Mouse (Mus musculus): ENCODE data around the gene Hs6st3. TPM values are rescaled to one million over a fixed set of nuclear protein-coding genes. Genes with fewer than 3 reads are reported as not detected.

Hs6st3 gene
- polyA plus RNA-seq, 1 experiment from 2014 or later = not detected

GRCm38 (mm10) chr14:119667421-119667820 lies 529.3 kb downstream of the Hs6st3 start:
- DNase-seq (no peak), ATAC-seq (no peak)
- no peak overlapping the region for H3K4me3 ChIP-seq (ENCODE audit: low read depth, low read length)
- no peaks in the 10 kb centered on the region for H3K4me1 ChIP-seq (ENCODE audit: insufficient read depth)
- no peaks in the 10 kb centered on the region for H3K9me3 ChIP-seq (ENCODE audit: low read length)
- H3K36me3 ChIP-seq (replicated peaks; ENCODE audit: insufficient read depth, low read length) = no peaks in the 10 kb centered on the region
- no peak for TF ChIP-seq EP300 (IDR thresholded peaks at IDR 0.05; ENCODE audit: low read depth)
- no peak for TF ChIP-seq CTCF (IDR thresholded peaks at IDR 0.05; ENCODE audit: low read depth)
- WGBS (ENCODE audit: insufficient replicate concordance) = 56% methylated on average over 1 of the region's 1 CpGs
- H3K27ac ChIP-seq (ENCODE audit: low read depth) = no peak overlapping the region
- H3K9ac ChIP-seq (replicated peaks) = no peak overlapping the region
- no peaks in the 10 kb centered on the region for H3K27me3 ChIP-seq (ENCODE audit: insufficient read depth, low read length)
- no peak overlapping the region for H3K4me2 ChIP-seq (ENCODE audit: low read depth, low read length)

GRCm38 (mm10) chr14:119670836-119671587 lies 532.9 kb downstream of the Hs6st3 start:
- DNase-seq = no peak
- Histone ChIP-seq H3K4me1 (ENCODE audit: insufficient read depth) (no peaks in the 10 kb centered on the region), H3K27ac (ENCODE audit: low read depth) (no peak overlapping the region), H3K4me2 (ENCODE audit: low read depth, low read length) (no peak overlapping the region), H3K9ac (replicated peaks) (no peak overlapping the region), H3K4me3 (ENCODE audit: low read depth, low read length) (no peak overlapping the region), H3K9me3 (ENCODE audit: low read length) (no peaks in the 10 kb centered on the region), H3K27me3 (ENCODE audit: insufficient read depth, low read length) (no peaks in the 10 kb centered on the region), H3K36me3 (replicated peaks; ENCODE audit: insufficient read depth, low read length) (no peaks in the 10 kb centered on the region)
- no peak for TF ChIP-seq CTCF (IDR thresholded peaks at IDR 0.05; ENCODE audit: low read depth)
- TF ChIP-seq EP300 (IDR thresholded peaks at IDR 0.05; ENCODE audit: low read depth) = no peak
- WGBS (ENCODE audit: insufficient replicate concordance) = 75% methylated on average over 16 of the region's 16 CpGs
- ATAC-seq = no peak

- WGBS (ENCODE audit: insufficient replicate concordance) = 73% methylated on average over 11 of the region's 11 CpGs
- no peak overlapping the region for H3K4me2 ChIP-seq (ENCODE audit: low read depth, low read length)
- H3K9me3 ChIP-seq (ENCODE audit: low read length) = no peaks in the 10 kb centered on the region
- no peaks in the 10 kb centered on the region for H3K36me3 ChIP-seq (replicated peaks; ENCODE audit: insufficient read depth, low read length)
- DNase-seq (no peak), ATAC-seq (no peak)
- no peak overlapping the region for H3K9ac ChIP-seq (replicated peaks)
- no peak overlapping the region for H3K27ac ChIP-seq (ENCODE audit: low read depth)
- no peaks in the 10 kb centered on the region for H3K4me1 ChIP-seq (ENCODE audit: insufficient read depth)
- TF ChIP-seq CTCF (IDR thresholded peaks at IDR 0.05; ENCODE audit: low read depth) (no peak), EP300 (IDR thresholded peaks at IDR 0.05; ENCODE audit: low read depth) (no peak)
- H3K27me3 ChIP-seq (ENCODE audit: insufficient read depth, low read length) = no peaks in the 10 kb centered on the region
- H3K4me3 ChIP-seq (ENCODE audit: low read depth, low read length) = no peak overlapping the region
These were observed 540.4 kb downstream of the Hs6st3 start for GRCm38 (mm10) chr14:119678574-119678973.

GRCm38 (mm10) chr14:119680052-119680451 lies 541.9 kb downstream of the Hs6st3 start:
- Histone ChIP-seq H3K4me3 (ENCODE audit: low read depth, low read length) (no peak overlapping the region), H3K4me1 (ENCODE audit: insufficient read depth) (no peaks in the 10 kb centered on the region), H3K36me3 (replicated peaks; ENCODE audit: insufficient read depth, low read length) (no peaks in the 10 kb centered on the region), H3K9me3 (ENCODE audit: low read length) (no peaks in the 10 kb centered on the region), H3K9ac (replicated peaks) (no peak overlapping the region), H3K4me2 (ENCODE audit: low read depth, low read length) (no peak overlapping the region), H3K27ac (ENCODE audit: low read depth) (no peak overlapping the region), H3K27me3 (ENCODE audit: insufficient read depth, low read length) (no peaks in the 10 kb centered on the region)
- DNase-seq (no peak), ATAC-seq (no peak)
- 76% methylated on average over 4 of the region's 4 CpGs for WGBS (ENCODE audit: insufficient replicate concordance)
- TF ChIP-seq CTCF (IDR thresholded peaks at IDR 0.05; ENCODE audit: low read depth) (no peak), EP300 (IDR thresholded peaks at IDR 0.05; ENCODE audit: low read depth) (no peak)

GRCm38 (mm10) chr14:119687885-119688284 lies 549.7 kb downstream of the Hs6st3 start:
- no peaks in the 10 kb centered on the region for H3K36me3 ChIP-seq (replicated peaks; ENCODE audit: insufficient read depth, low read length)
- no peak overlapping the region for H3K4me2 ChIP-seq (ENCODE audit: low read depth, low read length)
- 73% methylated on average over 2 of the region's 2 CpGs for WGBS (ENCODE audit: insufficient replicate concordance)
- H3K27ac ChIP-seq (ENCODE audit: low read depth) = no peak overlapping the region
- TF ChIP-seq CTCF (IDR thresholded peaks at IDR 0.05; ENCODE audit: low read depth) (no peak), EP300 (IDR thresholded peaks at IDR 0.05; ENCODE audit: low read depth) (no peak)
- no peaks in the 10 kb centered on the region for H3K4me1 ChIP-seq (ENCODE audit: insufficient read depth)
- no peak for DNase-seq
- no peak overlapping the region for H3K4me3 ChIP-seq (ENCODE audit: low read depth, low read length)
- no peaks in the 10 kb centered on the region for H3K27me3 ChIP-seq (ENCODE audit: insufficient read depth, low read length)
- no peak for ATAC-seq
- H3K9me3 ChIP-seq (ENCODE audit: low read length) = no peaks in the 10 kb centered on the region
- H3K9ac ChIP-seq (replicated peaks) = no peak overlapping the region

GRCm38 (mm10) chr14:119699982-119700381 lies 561.8 kb downstream of the Hs6st3 start:
- Histone ChIP-seq H3K4me1 (ENCODE audit: insufficient read depth) (no peaks in the 10 kb centered on the region), H3K4me3 (ENCODE audit: low read depth, low read length) (no peak overlapping the region), H3K27ac (ENCODE audit: low read depth) (no peak overlapping the region), H3K9me3 (ENCODE audit: low read length) (no peaks in the 10 kb centered on the region), H3K27me3 (ENCODE audit: insufficient read depth, low read length) (no peaks in the 10 kb centered on the region), H3K36me3 (replicated peaks; ENCODE audit: insufficient read depth, low read length) (no peaks in the 10 kb centered on the region), H3K9ac (replicated peaks) (no peak overlapping the region), H3K4me2 (ENCODE audit: low read depth, low read length) (no peak overlapping the region)
- 90% methylated on average over 4 of the region's 4 CpGs for WGBS (ENCODE audit: insufficient replicate concordance)
- DNase-seq (no peak), ATAC-seq (no peak)
- TF ChIP-seq EP300 (IDR thresholded peaks at IDR 0.05; ENCODE audit: low read depth) (no peak), CTCF (IDR thresholded peaks at IDR 0.05; ENCODE audit: low read depth) (no peak)
